Mouse (Mus musculus) inflammation-experienced regulatory T-cells, adult 6 months (primary cell): ENCODE data around the gene Tab1. TPM values are rescaled to one million over a fixed set of nuclear protein-coding genes. Genes with fewer than 3 reads are reported as not detected.

Experiments
- ATAC-seq: one replicate; pipeline ENCODE4 v1.8.0; 2017
- polyA plus RNA-seq, 3 experiments: library from polyadenylated mRNA; unstranded; fragments of 100-300 nt; shearing (Covaris generic); gene quantifications; one replicate each; pipeline ENCODE4 v1.2.1; 2017

The Tab1 gene
- polyA plus RNA-seq, 3 experiments from 2014 or later: 12.2 to 15.9 (median 12.3) TPM

- ATAC-seq: no peak
Observed at GRCm38 (mm10) chr15:80208446-80208845, 75.5 kb downstream of the Tab1 start.

Other genes starting within 250 kb of the Tab1 start
- 100 to 1,000 TPM; 509 to 683 (median 543) TPM for gene Apobec3, start 241.5 kb upstream of the Tab1 start, polyA plus RNA-seq
- 10 to 100 TPM; 13.3 to 48.6 (median 38.5) TPM for gene Cbx7, start 162.0 kb upstream of the Tab1 start, polyA plus RNA-seq
- gene Pdgfb, start 118.2 kb upstream of the Tab1 start, polyA plus RNA-seq: 1 to 10 TPM; 1.4 to 2.1 (median 2.1) TPM
- gene Syngr1, start 41.8 kb upstream of the Tab1 start, polyA plus RNA-seq: 1 to 10 TPM in 1 of 3 experiments, under 1 TPM in 1, not detected in 1; 0.77 to 1.7 TPM
- gene Rpl3, start 41.3 kb upstream of the Tab1 start, polyA plus RNA-seq: 1,000 to 10,000 TPM; 2,844 to 4,969 (median 3,861) TPM
- not detected for gene Mgat3, start 40.6 kb downstream of the Tab1 start, polyA plus RNA-seq
- gene Mief1, start 100.9 kb downstream of the Tab1 start, polyA plus RNA-seq: 10 to 100 TPM; 29.1 to 39.4 (median 34.2) TPM
- 10 to 100 TPM in 1 of 3 experiments, not detected in 2; 10.7 TPM for gene AC140267.1, start 102.7 kb downstream of the Tab1 start, polyA plus RNA-seq
- 10 to 100 TPM; 78.7 to 96.6 (median 84.8) TPM for gene Atf4, start 122.1 kb downstream of the Tab1 start, polyA plus RNA-seq
- 10 to 100 TPM; 19.9 to 24.4 (median 21.7) TPM for gene Rps19bp1, start 131.2 kb downstream of the Tab1 start, polyA plus RNA-seq
- gene Cacna1i, start 154.1 kb downstream of the Tab1 start, polyA plus RNA-seq: under 1 TPM in 1 of 3 experiments, not detected in 2; 0.04 TPM